Mouse (Mus musculus): ENCODE measurements around the gene Rpgrip1l.

DNA sequence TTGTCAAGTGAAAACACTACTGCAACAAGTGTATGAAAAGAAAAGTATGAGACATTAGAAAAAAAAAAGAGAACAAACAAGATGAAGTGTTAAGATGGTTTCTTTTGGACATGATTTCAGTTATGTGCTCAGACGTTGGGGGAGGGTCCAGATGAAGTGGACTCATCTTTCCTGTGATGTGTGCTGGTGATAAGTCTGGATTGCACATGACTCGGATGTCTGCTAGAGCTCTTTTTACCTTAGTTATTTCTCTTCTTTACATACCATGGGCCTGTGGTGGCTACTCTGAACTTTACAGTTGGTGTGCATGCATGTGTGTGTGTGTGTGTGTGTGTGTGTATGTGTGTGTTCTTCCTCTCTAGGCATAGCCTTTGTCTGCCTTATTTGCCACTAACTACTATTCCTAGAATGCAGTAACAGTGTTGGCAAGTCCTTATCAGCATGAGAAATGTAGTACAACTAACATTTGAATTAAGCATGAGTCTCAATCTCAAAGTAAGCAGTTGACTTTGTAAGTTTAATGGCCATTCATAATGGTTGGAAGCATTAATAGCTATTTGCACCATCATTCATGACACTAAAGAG, 43.6 kb downstream of the Rpgrip1l start:
- no peak for TF ChIP-seq CTCF (IDR thresholded peaks at IDR 0.05; ENCODE audit: borderline replicate concordance, insufficient read depth, low read length)
- TF ChIP-seq POLR2A (IDR thresholded peaks at IDR 0.05; ENCODE audit: low read depth, low read length): no peak

All from embryonic fibroblast, embryonic 13.5 days (primary cell).